Mouse (Mus musculus): ENCODE results near the gene Rasgrf2. TPM values are rescaled to one million over a fixed set of nuclear protein-coding genes. Genes with fewer than 3 reads are reported as not detected.
A peak's percentile ranks its signal among the peaks of the same experiment; 100 is the strongest.
"Not testable (repeated sequence)": the region's sequence is repeated elsewhere in the genome, so short reads cannot be mapped to it uniquely, and the experiment has no call there.

The Rasgrf2 gene
- polyA plus RNA-seq (2014; fragmentation: Nextera tagmentation; extraction: Ambion mirVana): 0.09 TPM in 1 of 2 replicates, not detected in the other

GRCm38 (mm10) chr13:92131384-92132150 lies at the start of gene Rasgrf2:
Rasgrf2 (minus strand) TSS chr13:92131656.
- Histone ChIP-seq H3K27me3 (ENCODE audit: insufficient read depth, low read length) (peaks cover 23% of the 10 kb centered on the region), H3K4me2 (peak within 1 kb of the TSS; percentile 95), H3K9ac (peak within 1 kb of the TSS; percentile 34; the same call in 1 of the 2 replicates), H3K27ac (ENCODE audit: low read depth) (no peak within 1 kb of the TSS), H3K4me1 (ENCODE audit: insufficient read depth) (no peaks in the 10 kb centered on the region), H3K4me3 (ENCODE audit: low read depth, low read length) (peak within 1 kb of the TSS; percentile 53), H3K36me3 (ENCODE audit: insufficient read depth) (no peaks in the 10 kb centered on the region), H3K9me3 (ENCODE audit: low read depth, low read length) (no peaks in the 10 kb centered on the region)
- WGBS: 2% methylated on average over 70 of the region's 70 CpGs
- TF ChIP-seq CTCF (IDR thresholded peaks at IDR 0.05; ENCODE audit: low read depth): no peak
- DNase-seq (peak; percentile 57), ATAC-seq (ENCODE audit: insufficient read depth) (peak; percentile 87)

GRCm38 (mm10) chr13:92172686-92173085 lies 41.2 kb upstream of the Rasgrf2 start:
- 78% methylated on average over 8 of the region's 8 CpGs for WGBS
- not testable (repeated sequence) for ATAC-seq (ENCODE audit: insufficient read depth)

GRCm38 (mm10) chr13:92150551-92150950 lies 19.1 kb upstream of the Rasgrf2 start:
- no peaks in the 10 kb centered on the region for H3K27me3 ChIP-seq (ENCODE audit: insufficient read depth, low read length)
- TF ChIP-seq CTCF (IDR thresholded peaks at IDR 0.05; ENCODE audit: low read depth): no peak
- H3K4me1 ChIP-seq (ENCODE audit: insufficient read depth): no peaks in the 10 kb centered on the region
- no peak overlapping the region for H3K9ac ChIP-seq
- WGBS: 60% methylated on average over 3 of the region's 3 CpGs
- H3K9me3 ChIP-seq (ENCODE audit: low read depth, low read length): peaks cover 3% of the 10 kb centered on the region; the same call in 1 of the 2 replicates
- no peaks in the 10 kb centered on the region for H3K36me3 ChIP-seq (ENCODE audit: insufficient read depth)
- H3K4me2 ChIP-seq: no peak overlapping the region
- no peak overlapping the region for H3K27ac ChIP-seq (ENCODE audit: low read depth)
- ATAC-seq (ENCODE audit: insufficient read depth) (no peak), DNase-seq (no peak)
- no peak overlapping the region for H3K4me3 ChIP-seq (ENCODE audit: low read depth, low read length)

More at GRCm38 (mm10) chr13:92172686-92173085, 41.2 kb upstream of the Rasgrf2 start:
- H3K27ac ChIP-seq (ENCODE audit: low read depth); H3K4me3 ChIP-seq (ENCODE audit: low read depth, low read length); H3K36me3 ChIP-seq (ENCODE audit: insufficient read depth); H3K4me2 ChIP-seq; H3K27me3 ChIP-seq (ENCODE audit: insufficient read depth, low read length); H3K4me1 ChIP-seq (ENCODE audit: insufficient read depth); H3K9ac ChIP-seq; H3K9me3 ChIP-seq (ENCODE audit: low read depth, low read length); DNase-seq: not testable (repeated sequence)

- ATAC-seq (ENCODE audit: insufficient read depth) (no peak), DNase-seq (no peak)
- Histone ChIP-seq H3K4me2 (no peak overlapping the region), H3K4me3 (ENCODE audit: low read depth, low read length) (no peak overlapping the region), H3K9me3 (ENCODE audit: low read depth, low read length) (peaks cover 12% of the 10 kb centered on the region), H3K4me1 (ENCODE audit: insufficient read depth) (no peaks in the 10 kb centered on the region), H3K36me3 (ENCODE audit: insufficient read depth) (no peaks in the 10 kb centered on the region), H3K27ac (ENCODE audit: low read depth) (no peak overlapping the region), H3K27me3 (ENCODE audit: insufficient read depth, low read length) (no peaks in the 10 kb centered on the region), H3K9ac (no peak overlapping the region)
- 74% methylated on average over 4 of the region's 4 CpGs for WGBS
- TF ChIP-seq CTCF (IDR thresholded peaks at IDR 0.05; ENCODE audit: low read depth): no peak
These were observed 17.4 kb upstream of the Rasgrf2 start for GRCm38 (mm10) chr13:92148858-92149257.

GRCm38 (mm10) chr13:92134792-92135191 lies 3.3 kb upstream of the Rasgrf2 start:
- H3K4me2 ChIP-seq: no peak overlapping the region
- no peak for TF ChIP-seq CTCF (IDR thresholded peaks at IDR 0.05; ENCODE audit: low read depth)
- no peaks in the 10 kb centered on the region for H3K36me3 ChIP-seq (ENCODE audit: insufficient read depth)
- WGBS: 60% methylated on average over 3 of the region's 3 CpGs
- H3K9ac ChIP-seq: no peak overlapping the region
- H3K9me3 ChIP-seq (ENCODE audit: low read depth, low read length): no peaks in the 10 kb centered on the region
- H3K27ac ChIP-seq (ENCODE audit: low read depth): no peak overlapping the region
- H3K4me1 ChIP-seq (ENCODE audit: insufficient read depth): no peaks in the 10 kb centered on the region
- no peak for ATAC-seq (ENCODE audit: insufficient read depth)
- DNase-seq: no peak
- H3K4me3 ChIP-seq (ENCODE audit: low read depth, low read length): no peak overlapping the region
- peaks cover 23% of the 10 kb centered on the region for H3K27me3 ChIP-seq (ENCODE audit: insufficient read depth, low read length)

- Histone ChIP-seq H3K4me2 (no peak overlapping the region), H3K9me3 (ENCODE audit: low read depth, low read length) (no peaks in the 10 kb centered on the region), H3K27ac (ENCODE audit: low read depth) (no peak overlapping the region), H3K4me3 (ENCODE audit: low read depth, low read length) (no peak overlapping the region), H3K4me1 (ENCODE audit: insufficient read depth) (no peaks in the 10 kb centered on the region), H3K27me3 (ENCODE audit: insufficient read depth, low read length) (peaks cover 23% of the 10 kb centered on the region), H3K36me3 (ENCODE audit: insufficient read depth) (no peaks in the 10 kb centered on the region), H3K9ac (no peak overlapping the region)
- ATAC-seq (ENCODE audit: insufficient read depth) (no peak), DNase-seq (no peak)
- no peak for TF ChIP-seq CTCF (IDR thresholded peaks at IDR 0.05; ENCODE audit: low read depth)
- WGBS: 35% methylated on average over 2 of the region's 2 CpGs
These were observed 1.1 kb upstream of the Rasgrf2 start for GRCm38 (mm10) chr13:92132599-92132998.

GRCm38 (mm10) chr13:92130994-92131383 lies 467 bp downstream of the Rasgrf2 start:
- H3K9me3 ChIP-seq (ENCODE audit: low read depth, low read length): no peaks in the 10 kb centered on the region
- DNase-seq (peak; percentile 30), ATAC-seq (ENCODE audit: insufficient read depth) (peak; percentile 71)
- TF ChIP-seq CTCF (IDR thresholded peaks at IDR 0.05; ENCODE audit: low read depth): no peak
- peaks cover 23% of the 10 kb centered on the region for H3K27me3 ChIP-seq (ENCODE audit: insufficient read depth, low read length)
- H3K4me2 ChIP-seq: peak overlapping the region; percentile 95
- 10% methylated on average over 22 of the region's 22 CpGs for WGBS
- H3K27ac ChIP-seq (ENCODE audit: low read depth): no peak overlapping the region
- H3K36me3 ChIP-seq (ENCODE audit: insufficient read depth): no peaks in the 10 kb centered on the region
- no peaks in the 10 kb centered on the region for H3K4me1 ChIP-seq (ENCODE audit: insufficient read depth)
- no peak overlapping the region for H3K9ac ChIP-seq
- peak overlapping the region; percentile 53 for H3K4me3 ChIP-seq (ENCODE audit: low read depth, low read length)
